Mouse (Mus musculus) ES-E14 (cell line): ENCODE data around the gene Capza1. TPM values are rescaled to one million over a fixed set of nuclear protein-coding genes. Genes with fewer than 3 reads are reported as not detected.

Experiments used
- DNase-seq: peaks from one replicate; pipeline ENCODE4 v3.0.0-alpha.2; 2013; ENCODE audit warnings: low read depth, low spot score
- H3K27ac ChIP-seq: 2 replicates; pipeline ENCODE4 v1.5.1; 2012; ENCODE audit warnings: low read depth, mild to moderate bottlenecking, low read length, moderate library complexity, mixed read lengths; ENCODE audit not compliant: poor library complexity, insufficient read depth, severe bottlenecking
- H3K36me3 ChIP-seq: 2 replicates; pipeline ENCODE4 v1.6.1; 2012; ENCODE audit warnings: mild to moderate bottlenecking, low read length, moderate library complexity, mixed read lengths; ENCODE audit not compliant: control insufficient read depth, poor library complexity, insufficient read depth, severe bottlenecking
- H3K4me1 ChIP-seq, 2 experiments: fragments of 150-350 bp in 1 of 2; sonication (generic) in 1 of 2; 2 replicates each; pipeline ENCODE4 v1.6.1; 2012; ENCODE audit warnings: low read length in 2 of 2, mild to moderate bottlenecking in 1 of 2, mixed read lengths in 1 of 2; ENCODE audit not compliant: control insufficient read depth in 2 of 2, insufficient read depth in 2 of 2, poor library complexity in 1 of 2
- H3K4me3 ChIP-seq, 2 experiments: fragments of 150-350 bp in 1 of 2; sonication (generic) in 1 of 2; 2 replicates each; pipeline ENCODE4 v1.5.1; 2012; ENCODE audit warnings: low read length in 2 of 2, low read depth in 1 of 2, mild to moderate bottlenecking in 1 of 2, mixed read lengths in 1 of 2; ENCODE audit not compliant: insufficient read depth in 1 of 2, poor library complexity in 1 of 2, severe bottlenecking in 1 of 2
- H3K9ac ChIP-seq: 2 replicates; pipeline ENCODE4 v1.6.1; 2012; ENCODE audit warnings: low read depth, mild to moderate bottlenecking, low read length, mixed read lengths; ENCODE audit not compliant: poor library complexity, insufficient read depth, severe bottlenecking
- H3K9me3 ChIP-seq: fragments of 150-350 bp; sonication (generic); 2 replicates; pipeline ENCODE4 v1.6.1; 2012; ENCODE audit warnings: low read depth, mild to moderate bottlenecking, low read length; ENCODE audit not compliant: control insufficient read depth, insufficient read depth
- CHD2 ChIP-seq: IDR thresholded peaks from 2 replicates; pipeline ENCODE4 v1.6.1; 2014; ENCODE audit warnings: mild to moderate bottlenecking, low read depth, low read length, inconsistent platforms
- HCFC1 ChIP-seq: IDR thresholded peaks from 2 replicates; pipeline ENCODE4 v1.6.1; 2012; ENCODE audit warnings: low read length, inconsistent platforms, borderline replicate concordance; ENCODE audit not compliant: insufficient read depth
- MAFK ChIP-seq: IDR thresholded peaks from 2 replicates; pipeline ENCODE4 v1.6.1; 2014; ENCODE audit warnings: mild to moderate bottlenecking, low read depth, low read length, inconsistent platforms; ENCODE audit not compliant: insufficient read depth
- ZC3H11A ChIP-seq: IDR thresholded peaks from 2 replicates; pipeline ENCODE4 v1.6.1; 2012; ENCODE audit warnings: low read depth, mild to moderate bottlenecking, inconsistent platforms, low read length, borderline replicate concordance
- ZNF384 ChIP-seq: IDR thresholded peaks from 2 replicates; pipeline ENCODE4 v1.6.1; 2012; ENCODE audit warnings: low read depth, low read length, inconsistent platforms
- in situ Hi-C, 2 experiments: fragments of 600-800 bp; cut with MboI; formaldehyde crosslinking; loops; one replicate each; pipeline ENCODE4 v1.15.1; 2025; ENCODE audit warnings: low sequenced_read_pairs in 2 of 2, inconsistent platforms in 1 of 2; ENCODE audit not compliant: unreplicated experiment in 2 of 2
- total RNA-seq: library from RNA; depleted of rRNA; stranded (reverse); fragments of 300-350 nt; gene quantifications from 2 replicates; pipeline ENCODE4 v1.2.3, GENCODE M21; 2012

Gene Capza1
- total RNA-seq, 1 experiment, result 59.1 TPM

GRCm38 (mm10) chr3:104796430-104797082 lies 67.7 kb downstream of the Capza1 start:
- Histone ChIP-seq H3K9ac (no peak overlapping the region), H3K36me3 (peaks cover 69% of the 10 kb centered on the region), H3K27ac (no peak overlapping the region), H3K4me3 (no peak overlapping the region), H3K9me3 (no peaks in the 10 kb centered on the region), H3K4me1 (peaks cover 9 to 36% of the 10 kb centered on the region in 2 experiments; a peak in 3 of 4 replicates)
- in situ Hi-C loops, result no loop called here
- DNase-seq, result no peak
- TF ChIP-seq MAFK (no peak), ZC3H11A (no peak), CHD2 (no peak), HCFC1 (no peak), ZNF384 (no peak)

- no peak for TF ChIP-seq CHD2
- no peak for TF ChIP-seq HCFC1
- no peak for TF ChIP-seq ZNF384
- no peak for TF ChIP-seq ZC3H11A
- no peak for TF ChIP-seq MAFK
- no peak for DNase-seq
- H3K4me3 ChIP-seq, result no peak overlapping the region
- H3K4me1 ChIP-seq, result peaks cover 11 to 41% of the 10 kb centered on the region in 2 experiments
- 0 out of 2 replicates have a peak overlapping the region, but pooled peaks have one; percentile 15 for H3K27ac ChIP-seq
- in situ Hi-C loops, result no loop called here
- H3K36me3 ChIP-seq, result peaks cover 62% of the 10 kb centered on the region
- H3K9me3 ChIP-seq, result no peaks in the 10 kb centered on the region
- no peak overlapping the region for H3K9ac ChIP-seq
Measured at GRCm38 (mm10) chr3:104795661-104796340, 68.5 kb downstream of the Capza1 start.

GRCm38 (mm10) chr3:104794953-104795470 lies 69.3 kb downstream of the Capza1 start:
- H3K9me3 ChIP-seq, result no peaks in the 10 kb centered on the region
- H3K4me3 ChIP-seq, result peak overlapping the region; percentile 1 to 15; a peak in 1 of 4 replicates
- no peak for DNase-seq
- peaks cover 54% of the 10 kb centered on the region for H3K36me3 ChIP-seq
- peak overlapping the region; percentile 54; the same call in 1 of the 2 replicates for H3K27ac ChIP-seq
- peaks cover 14 to 47% of the 10 kb centered on the region in 2 experiments for H3K4me1 ChIP-seq
- in situ Hi-C loops, result no loop called here
- H3K9ac ChIP-seq, result no peak overlapping the region; the same call in 1 of the 2 replicates
- TF ChIP-seq ZNF384 (peak; percentile 73; the same call in 1 of the 2 replicates), ZC3H11A (no peak)

GRCm38 (mm10) chr3:104793871-104794828 lies 70.2 kb downstream of the Capza1 start:
- H3K4me3 ChIP-seq, result peak overlapping the region; percentile 1 to 18; a peak in 1 of 4 replicates
- peak; percentile 94 for DNase-seq
- no peak for TF ChIP-seq CHD2
- TF ChIP-seq HCFC1, result no peak
- no peak for TF ChIP-seq ZNF384
- no peak for TF ChIP-seq MAFK
- TF ChIP-seq ZC3H11A, result no peak
- in situ Hi-C loops, result no loop called here
- peak overlapping the region; percentile 22; the same call in 1 of the 2 replicates for H3K9ac ChIP-seq
- H3K27ac ChIP-seq, result peak overlapping the region; percentile 66; the same call in 1 of the 2 replicates
- peaks cover 47% of the 10 kb centered on the region for H3K36me3 ChIP-seq
- no peaks in the 10 kb centered on the region for H3K9me3 ChIP-seq
- H3K4me1 ChIP-seq, result peaks cover 20 to 47% of the 10 kb centered on the region in 2 experiments
